Mouse (Mus musculus) small intestine, adult 2 months (tissue): Measurements from ENCODE around the gene Ppp1r3f. TPM values are rescaled to one million over a fixed set of nuclear protein-coding genes. Genes with fewer than 3 reads are reported as not detected.

Experiments used
- H3K27ac ChIP-seq: fragments of 200-500 bp; 2 replicates; pipeline ENCODE4 v1.5.1; 2012; ENCODE audit warnings: low read depth, low read length, control low read depth, inconsistent platforms; ENCODE audit not compliant: insufficient read depth
- H3K27me3 ChIP-seq: fragments of 200-500 bp; 2 replicates; pipeline ENCODE4 v1.6.1; 2012; ENCODE audit warnings: mild to moderate bottlenecking, moderate library complexity, low read length, inconsistent platforms; ENCODE audit not compliant: control insufficient read depth, insufficient read depth
- H3K36me3 ChIP-seq: fragments of 200-500 bp; 2 replicates; pipeline ENCODE4 v1.6.1; 2012; ENCODE audit warnings: mild to moderate bottlenecking, low read length, control low read depth, inconsistent platforms; ENCODE audit not compliant: control insufficient read depth, insufficient read depth
- H3K4me1 ChIP-seq: fragments of 200-500 bp; 2 replicates; pipeline ENCODE4 v1.6.1; 2012; ENCODE audit warnings: low read length, inconsistent platforms, mixed read lengths; ENCODE audit not compliant: control insufficient read depth, insufficient read depth, insufficient read length
- H3K4me3 ChIP-seq: fragments of 200-500 bp; 2 replicates; pipeline ENCODE4 v1.5.1; 2012; ENCODE audit warnings: low read depth, mild to moderate bottlenecking, control low read depth, inconsistent platforms, low read length, moderate library complexity
- CTCF ChIP-seq: fragments of 200-500 bp; IDR thresholded peaks from 2 replicates; pipeline ENCODE4 v1.5.1; 2012; ENCODE audit warnings: low read depth, mild to moderate bottlenecking, control low read depth, inconsistent platforms, low read length, moderate library complexity, mixed read lengths; ENCODE audit not compliant: insufficient replicate concordance, insufficient read length; ENCODE audit errors: extremely low read depth
- POLR2A ChIP-seq: fragments of 200-500 bp; IDR thresholded peaks from 2 replicates; pipeline ENCODE4 v1.6.1; 2012; ENCODE audit warnings: low read depth, mild to moderate bottlenecking, control low read depth, inconsistent platforms, low read length, moderate library complexity
- WGBS: fragments of 180-500 bp; shearing (Covaris S2); methylation state at CpG from one replicate; pipeline ENCODE4 v1.1.7; 2018; 5-methylcytosine and 5-hydroxymethylcytosine counted together
- polyA plus RNA-seq: library from polyadenylated mRNA; depleted of rRNA; stranded (reverse); fragments of >200 nt; gene quantifications from 2 replicates; pipeline ENCODE4 v1.2.3, GENCODE M21; 2012; rRNA removed

Ppp1r3f gene
- polyA plus RNA-seq, result 0.98 and 1.6 TPM in 2 replicates

GRCm38 (mm10) chrX:7574087-7574884, at the start of gene Ppp1r3f:
Ppp1r3f (minus strand) TSS chrX:7574283.
- Histone ChIP-seq H3K27ac (peak within 1 kb of the TSS; percentile 60), H3K36me3 (no peaks in the 10 kb centered on the region), H3K4me3 (peak within 1 kb of the TSS; percentile 98), H3K27me3 (no peaks in the 10 kb centered on the region), H3K4me1 (peaks cover 12% of the 10 kb centered on the region)
- WGBS, result 13% methylated on average over 54 of the region's 65 CpGs
- TF ChIP-seq POLR2A (no peak), CTCF (no peak)

- no peaks in the 10 kb centered on the region for H3K36me3 ChIP-seq
- H3K27ac ChIP-seq, result no peak overlapping the region
- H3K4me1 ChIP-seq, result no peaks in the 10 kb centered on the region
- no peaks in the 10 kb centered on the region for H3K27me3 ChIP-seq
- TF ChIP-seq POLR2A (no peak), CTCF (no peak)
- H3K4me3 ChIP-seq, result no peak overlapping the region
- WGBS, result 77% methylated on average over 12 of the region's 12 CpGs
Observed at GRCm38 (mm10) chrX:7617889-7618551, 43.9 kb upstream of the Ppp1r3f start.

GRCm38 (mm10) chrX:7610536-7611258, 36.6 kb upstream of the Ppp1r3f start:
- Histone ChIP-seq H3K27me3 (peaks cover 3% of the 10 kb centered on the region; the same call in 1 of the 2 replicates), H3K4me3 (peak overlapping the region; percentile 33), H3K27ac (no peak overlapping the region), H3K36me3 (no peaks in the 10 kb centered on the region), H3K4me1 (0 out of 2 replicates have a peak, but pooled peaks cover 3% of the 10 kb centered on the region)
- WGBS, result 18% methylated on average over 26 of the region's 26 CpGs
- TF ChIP-seq CTCF, result no peak
- no peak for TF ChIP-seq POLR2A

GRCm38 (mm10) chrX:7610035-7610434, 36.0 kb upstream of the Ppp1r3f start:
- H3K4me1 ChIP-seq, result 0 out of 2 replicates have a peak, but pooled peaks cover 3% of the 10 kb centered on the region
- H3K27ac ChIP-seq, result no peak overlapping the region
- H3K27me3 ChIP-seq, result peaks cover 3% of the 10 kb centered on the region; the same call in 1 of the 2 replicates
- peak overlapping the region; percentile 26; the same call in 1 of the 2 replicates for H3K4me3 ChIP-seq
- TF ChIP-seq POLR2A, result no peak
- no peak for TF ChIP-seq CTCF
- H3K36me3 ChIP-seq, result no peaks in the 10 kb centered on the region
- 15% methylated on average over 21 of the region's 21 CpGs for WGBS

- Histone ChIP-seq H3K27me3 (peaks cover 3% of the 10 kb centered on the region; the same call in 1 of the 2 replicates), H3K36me3 (0 out of 2 replicates have a peak, but pooled peaks cover 2% of the 10 kb centered on the region), H3K4me3 (no peak within 1 kb of the TSS), H3K27ac (no peak within 1 kb of the TSS), H3K4me1 (0 out of 2 replicates have a peak, but pooled peaks cover 3% of the 10 kb centered on the region)
- WGBS, result 71% methylated on average over 6 of the region's 6 CpGs
- TF ChIP-seq CTCF, result no peak
- no peak for TF ChIP-seq POLR2A
Observed at GRCm38 (mm10) chrX:7606783-7607182, 32.7 kb upstream of the Ppp1r3f start, which contains the start of gene Cacna1f. Cacna1f (plus strand) TSS chrX:7607083.

GRCm38 (mm10) chrX:7605575-7605941, 31.5 kb upstream of the Ppp1r3f start:
- TF ChIP-seq CTCF (no peak), POLR2A (no peak)
- WGBS, result 16% methylated on average over 8 of the region's 8 CpGs

More at GRCm38 (mm10) chrX:7605575-7605941, 31.5 kb upstream of the Ppp1r3f start:
- peaks cover 3% of the 10 kb centered on the region; the same call in 1 of the 2 replicates for H3K27me3 ChIP-seq
- H3K4me3 ChIP-seq, result no peak overlapping the region
- H3K4me1 ChIP-seq, result 0 out of 2 replicates have a peak, but pooled peaks cover 3% of the 10 kb centered on the region
- peaks cover 2% of the 10 kb centered on the region; the same call in 1 of the 2 replicates for H3K36me3 ChIP-seq
- no peak overlapping the region for H3K27ac ChIP-seq
